9 mouse cellular contexts compared by ENCODE assay signal in the genomic region with DNA sequence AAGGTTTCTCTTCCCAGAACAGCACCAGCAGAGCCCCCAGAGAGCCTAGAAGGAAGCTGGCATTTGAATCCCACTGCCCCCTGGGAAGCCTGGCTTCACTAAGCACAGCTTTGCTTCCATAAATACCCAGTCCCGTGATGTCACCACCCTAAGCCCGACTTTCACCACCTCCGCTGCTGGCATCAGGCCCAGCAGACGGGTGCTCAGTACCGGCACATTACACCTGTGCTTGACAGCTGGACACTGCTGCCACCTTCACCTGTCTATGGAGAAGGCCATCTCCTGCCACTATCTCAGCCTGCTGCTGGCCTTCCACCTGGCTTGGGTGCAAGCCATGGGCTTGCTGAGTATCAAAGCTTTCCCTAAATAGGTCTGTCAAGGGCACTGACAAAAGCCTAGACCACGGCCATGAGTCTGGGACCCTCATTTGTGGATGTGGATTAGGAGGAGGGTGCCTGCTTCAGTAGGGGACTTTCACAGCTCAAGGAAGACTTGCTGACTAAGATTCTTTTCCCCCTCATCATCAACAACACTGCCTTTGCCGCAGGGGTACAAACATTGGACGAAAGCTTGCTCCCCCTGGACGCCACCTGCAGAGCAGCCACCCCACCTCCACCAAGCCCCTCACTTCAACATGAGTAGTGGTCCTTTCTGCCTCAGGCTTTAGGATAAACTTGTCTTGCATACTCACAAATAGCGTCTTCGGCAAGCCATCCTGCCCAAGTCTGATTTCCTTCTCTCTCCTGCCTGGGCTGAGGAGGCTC.
DNase-seq lines count a peak whose midpoint lies in the region; ATAC-seq and TF ChIP-seq lines count a peak whose summit lies in the region.
"Had no signal": no experiment of that assay in that cellular context is flagged by ENCODE, and none has a peak within 500 bp of the region (broad histone marks: within the 10 kb centered on the region; RNA-seq: fewer than 3 reads in every experiment).

No protein-coding gene starts in this region.

- no peak overlapping the region for H3K9ac ChIP-seq in embryonic facial prominence, embryonic 15.5 days
- peak overlapping the region; percentile 28 for H3K9ac ChIP-seq in heart, postnatal 0 days (replicated peaks; ENCODE audit: low read depth, low read length)
- H3K9ac ChIP-seq in midbrain, embryonic 12.5 days (replicated peaks) = peak overlapping the region; percentile 32; the same call in 1 of the 2 replicates
- H3K9ac ChIP-seq: lung, embryonic 14.5 days had no signal

- H3K36me3 ChIP-seq in embryonic facial prominence, embryonic 15.5 days = no peaks in the 10 kb centered on the region
- no peaks in the 10 kb centered on the region for H3K36me3 ChIP-seq in heart, postnatal 0 days (replicated peaks; ENCODE audit: control insufficient read depth, insufficient read depth, low read length)
- H3K36me3 ChIP-seq in midbrain, embryonic 12.5 days = no peaks in the 10 kb centered on the region

- no peaks in the 10 kb centered on the region for H3K27me3 ChIP-seq in embryonic facial prominence, embryonic 15.5 days
- H3K27me3 ChIP-seq in heart, postnatal 0 days (ENCODE audit: control insufficient read depth, insufficient read depth, low read length) = no peaks in the 10 kb centered on the region
- peaks cover 22% of the 10 kb centered on the region for H3K27me3 ChIP-seq in midbrain, embryonic 12.5 days

- H3K4me2 ChIP-seq in embryonic facial prominence, embryonic 15.5 days (replicated peaks) = no peak overlapping the region
- H3K4me2 ChIP-seq in heart, postnatal 0 days (ENCODE audit: low read depth, low read length) = no peak overlapping the region
- peak overlapping the region; percentile 58 for H3K4me2 ChIP-seq in midbrain, embryonic 12.5 days (replicated peaks)

- WGBS in embryonic facial prominence, embryonic 15.5 days = 52% methylated on average over 11 of the region's 11 CpGs
- WGBS in heart, postnatal 0 days = 39% methylated on average over 11 of the region's 11 CpGs
- 57% methylated on average over 11 of the region's 11 CpGs for WGBS in midbrain, embryonic 12.5 days

- H3K4me3 ChIP-seq in embryonic facial prominence, embryonic 15.5 days (replicated peaks) = no peak overlapping the region
- no peak overlapping the region for H3K4me3 ChIP-seq in heart, postnatal 0 days (ENCODE audit: low read depth, low read length)
- H3K4me3 ChIP-seq in midbrain, embryonic 12.5 days = peak overlapping the region; percentile 38

- no peaks in the 10 kb centered on the region for H3K9me3 ChIP-seq in embryonic facial prominence, embryonic 15.5 days (replicated peaks)
- H3K9me3 ChIP-seq in heart, postnatal 0 days (replicated peaks; ENCODE audit: control insufficient read depth, low read length) = no peaks in the 10 kb centered on the region
- no peaks in the 10 kb centered on the region for H3K9me3 ChIP-seq in midbrain, embryonic 12.5 days

- no peak overlapping the region for H3K27ac ChIP-seq in embryonic facial prominence, embryonic 15.5 days (replicated peaks)
- peak overlapping the region; percentile 75 for H3K27ac ChIP-seq in heart, postnatal 0 days (ENCODE audit: low read depth)
- no peak overlapping the region for H3K27ac ChIP-seq in midbrain, embryonic 12.5 days (replicated peaks)

- H3K4me1 ChIP-seq in embryonic facial prominence, embryonic 15.5 days = peaks cover 25% of the 10 kb centered on the region
- peaks cover 35% of the 10 kb centered on the region for H3K4me1 ChIP-seq in heart, postnatal 0 days (ENCODE audit: control insufficient read depth, insufficient read depth)
- H3K4me1 ChIP-seq in midbrain, embryonic 12.5 days = peaks cover 44% of the 10 kb centered on the region

- TF ChIP-seq CTCF in heart, postnatal 0 days (IDR thresholded peaks at IDR 0.05; ENCODE audit: low read depth) = no peak

- ATAC-seq in embryonic facial prominence, embryonic 15.5 days (ENCODE audit: insufficient number of reproducible peaks, low FRiP score, low TSS enrichment, low read depth) = 0 out of 2 replicates have a peak, but pooled peaks have one; percentile 17
- peak; percentile 66 for ATAC-seq in heart, postnatal 0 days (ENCODE audit: insufficient read depth, low read depth)
- no peak for ATAC-seq in midbrain, embryonic 12.5 days (ENCODE audit: low FRiP score, low read depth)
- no peak for ATAC-seq in megakaryocyte progenitor cell, adult 5-6 weeks (replicated peaks; ENCODE audit: poor library complexity)
- ATAC-seq in megakaryocyte, adult 5-6 weeks (ENCODE audit: poor library complexity, severe bottlenecking) = no peak

- DNase-seq in kidney, adult 11 months = peak; percentile 7
- DNase-seq in kidney, postnatal 4 days = no peak
- DNase-seq in heart, postnatal 0 days (ENCODE audit: low spot score) = peak; percentile 46
- DNase-seq in urinary bladder, adult 2 months (ENCODE audit: low spot score) = no peak

- TF ChIP-seq EP300 in heart, postnatal 0 days (IDR thresholded peaks at IDR 0.05; ENCODE audit: low read depth) = no peak

Comparison
In these comparisons a context has a peak if more than half of its experiments do, and no peak if none do; other contexts are left out.
1. DNase-seq: peak in kidney, adult 11 months (single experiment) and heart, postnatal 0 days (single experiment); none in kidney, postnatal 4 days (0 of 2) and urinary bladder, adult 2 months (single experiment).
2. ATAC-seq: peak in embryonic facial prominence, embryonic 15.5 days (single experiment) and heart, postnatal 0 days (single experiment); none in midbrain, embryonic 12.5 days (single experiment), megakaryocyte progenitor cell, adult 5-6 weeks (single experiment) and megakaryocyte, adult 5-6 weeks (single experiment).